17 mouse cellular contexts compared by ENCODE assay signal in genomic region chr3:151893421-151894235, GRCm38 (mm10). TPM values are rescaled to one million over a fixed set of nuclear protein-coding genes. Genes with fewer than 3 reads are reported as not detected.
DNase-seq lines count a peak whose midpoint lies in the region; ATAC-seq and TF ChIP-seq lines count a peak whose summit lies in the region.
"Had no signal": no experiment of that assay in that cellular context is flagged by ENCODE, and none has a peak within 500 bp of the region (broad histone marks: within the 10 kb centered on the region; RNA-seq: fewer than 3 reads in every experiment).

No protein-coding gene starts in this region.

- H3K4me3 ChIP-seq in heart, embryonic 10.5 days, result no peak overlapping the region
- no peak overlapping the region for H3K4me3 ChIP-seq in midbrain, postnatal 0 days (ENCODE audit: low read depth, low read length)
- no peak overlapping the region for H3K4me3 ChIP-seq in midbrain, embryonic 10.5 days
- no peak overlapping the region for H3K4me3 ChIP-seq in lung, embryonic 16.5 days (ENCODE audit: low read length)
- H3K4me3 ChIP-seq: embryonic facial prominence, embryonic 15.5 days; hindbrain, embryonic 15.5 days had no signal

- peak; percentile 88 for DNase-seq in heart, adult 11 months
- no peak for DNase-seq in heart, embryonic 10.5 days (ENCODE audit: low spot score)
- DNase-seq in midbrain, postnatal 0 days (ENCODE audit: low spot score), result peak; percentile 3
- no peak for DNase-seq in midbrain, embryonic 10.5 days (ENCODE audit: low spot score)
- no peak for DNase-seq in T-cell, adult 2 months (ENCODE audit: low spot score)
- no peak for DNase-seq in cerebellum, postnatal 4 days (ENCODE audit: low spot score in 2 of 2)
- DNase-seq in kidney, adult 11 months, result no peak
- DNase-seq: cerebellum, adult 8-10 months; liver, postnatal 0 days; right cerebral cortex, adult 18-20 months; thymus, postnatal 25 days had no signal

- TF ChIP-seq CTCF in midbrain, postnatal 0 days (IDR thresholded peaks at IDR 0.05), result no peak

- H3K9me3 ChIP-seq in heart, embryonic 10.5 days, result no peaks in the 10 kb centered on the region
- no peaks in the 10 kb centered on the region for H3K9me3 ChIP-seq in midbrain, postnatal 0 days (ENCODE audit: low read length)
- H3K9me3 ChIP-seq in midbrain, embryonic 10.5 days (replicated peaks), result no peaks in the 10 kb centered on the region
- no peaks in the 10 kb centered on the region for H3K9me3 ChIP-seq in lung, embryonic 16.5 days (ENCODE audit: control insufficient read depth, low read length)
- H3K9me3 ChIP-seq: embryonic facial prominence, embryonic 15.5 days; hindbrain, embryonic 15.5 days had no signal

- no peak for ATAC-seq in midbrain, postnatal 0 days (ENCODE audit: low FRiP score)
- peak; percentile 64 for ATAC-seq in lung, embryonic 16.5 days (ENCODE audit: low read depth)
- ATAC-seq: liver, postnatal 0 days; midbrain, embryonic 16.5 days had no signal

- H3K27ac ChIP-seq in heart, embryonic 10.5 days, result no peak overlapping the region
- H3K27ac ChIP-seq in midbrain, postnatal 0 days (ENCODE audit: low read depth, low read length), result no peak overlapping the region
- H3K27ac ChIP-seq in midbrain, embryonic 10.5 days (replicated peaks), result no peak overlapping the region
- peak overlapping the region; percentile 76 for H3K27ac ChIP-seq in lung, embryonic 16.5 days (ENCODE audit: low read length)
- H3K27ac ChIP-seq: embryonic facial prominence, embryonic 15.5 days; hindbrain, embryonic 15.5 days had no signal

- 81% methylated on average over 11 of the region's 11 CpGs for WGBS in heart, embryonic 10.5 days
- WGBS in midbrain, postnatal 0 days, result 65% methylated on average over 11 of the region's 11 CpGs
- 70% methylated on average over 11 of the region's 11 CpGs for WGBS in midbrain, embryonic 10.5 days
- WGBS in lung, embryonic 16.5 days, result 58% methylated on average over 11 of the region's 11 CpGs

- no peaks in the 10 kb centered on the region for H3K27me3 ChIP-seq in heart, embryonic 10.5 days (ENCODE audit: insufficient read depth, poor library complexity, severe bottlenecking)
- H3K27me3 ChIP-seq in midbrain, postnatal 0 days (ENCODE audit: insufficient read depth, low read length), result no peaks in the 10 kb centered on the region
- no peaks in the 10 kb centered on the region for H3K27me3 ChIP-seq in midbrain, embryonic 10.5 days (ENCODE audit: low read depth, poor library complexity, severe bottlenecking)
- H3K27me3 ChIP-seq in lung, embryonic 16.5 days (ENCODE audit: control insufficient read depth, insufficient read depth, low read depth, low read length), result no peaks in the 10 kb centered on the region
- H3K27me3 ChIP-seq: embryonic facial prominence, embryonic 15.5 days; hindbrain, embryonic 15.5 days had no signal

- H3K4me2 ChIP-seq in midbrain, postnatal 0 days (ENCODE audit: low read depth, low read length, poor library complexity, severe bottlenecking), result no peak overlapping the region
- no peak overlapping the region for H3K4me2 ChIP-seq in lung, embryonic 16.5 days (ENCODE audit: low read depth, low read length)
- H3K4me2 ChIP-seq: embryonic facial prominence, embryonic 15.5 days; heart, embryonic 11.5 days; hindbrain, embryonic 15.5 days had no signal

- H3K4me1 ChIP-seq in heart, embryonic 10.5 days, result peaks cover 18% of the 10 kb centered on the region; the same call in 1 of the 2 replicates
- H3K4me1 ChIP-seq in midbrain, postnatal 0 days (ENCODE audit: insufficient read depth, low read length), result no peaks in the 10 kb centered on the region
- H3K4me1 ChIP-seq in midbrain, embryonic 10.5 days, result peaks cover 10% of the 10 kb centered on the region; the same call in 1 of the 2 replicates
- H3K4me1 ChIP-seq in lung, embryonic 16.5 days (replicated peaks; ENCODE audit: control insufficient read depth, insufficient read depth, low read length), result peaks cover 18% of the 10 kb centered on the region

- no peak overlapping the region for H3K9ac ChIP-seq in midbrain, postnatal 0 days (replicated peaks; ENCODE audit: low read length, poor library complexity, severe bottlenecking)
- no peak overlapping the region for H3K9ac ChIP-seq in lung, embryonic 16.5 days (ENCODE audit: low read length)
- H3K9ac ChIP-seq: embryonic facial prominence, embryonic 15.5 days; hindbrain, embryonic 15.5 days; liver, postnatal 0 days had no signal

- H3K36me3 ChIP-seq in heart, embryonic 10.5 days, result no peaks in the 10 kb centered on the region
- no peaks in the 10 kb centered on the region for H3K36me3 ChIP-seq in midbrain, postnatal 0 days (ENCODE audit: insufficient read depth, low read length)
- no peaks in the 10 kb centered on the region for H3K36me3 ChIP-seq in midbrain, embryonic 10.5 days
- H3K36me3 ChIP-seq in lung, embryonic 16.5 days (ENCODE audit: control insufficient read depth, insufficient read depth, low read length), result no peaks in the 10 kb centered on the region
- H3K36me3 ChIP-seq: embryonic facial prominence, embryonic 15.5 days; hindbrain, embryonic 15.5 days had no signal

RNA-seq across cellular contexts. Expression of gene Ptgfr, which starts 56.2 kb away (rescaled TPM):
- 1.1 and 1.2 TPM in 2 replicates for polyA plus RNA-seq in heart, embryonic 10.5 days (2016; fragmentation: Nextera tagmentation; extraction: Ambion mirVana)
- 1.9 and 2.4 TPM in 2 replicates for total RNA-seq in midbrain, postnatal 0 days (2014; rRNA removed)
- polyA plus RNA-seq in midbrain, postnatal 0 days (2015; fragmentation: Nextera tagmentation; extraction: Ambion mirVana), result 0.93 and 1.4 TPM in 2 replicates
- polyA plus RNA-seq in midbrain, embryonic 10.5 days (2016; fragmentation: Nextera tagmentation; extraction: Ambion mirVana), result 0.82 and 1.9 TPM in 2 replicates
- polyA plus RNA-seq in lung, embryonic 16.5 days (2015; fragmentation: Nextera tagmentation; extraction: Ambion mirVana), result 0.75 TPM in 2 replicates
- total RNA-seq: MEL had no signal
- polyA plus RNA-seq: liver, postnatal 0 days had no signal

Comparison
In these comparisons a context has a peak if more than half of its experiments do, and no peak if none do; other contexts are left out.
1. DNase-seq: peak in heart, adult 11 months (single experiment) and midbrain, postnatal 0 days (single experiment); none in heart, embryonic 10.5 days (single experiment), midbrain, embryonic 10.5 days (single experiment), T-cell, adult 2 months (single experiment), cerebellum, postnatal 4 days (0 of 2) and kidney, adult 11 months (single experiment).